Mouse (Mus musculus): ENCODE results near the gene Dip2a. TPM values are rescaled to one million over a fixed set of nuclear protein-coding genes. Genes with fewer than 3 reads are reported as not detected.

Dip2a gene
- polyA plus RNA-seq, 2 experiments: 8.3 to 32.2 TPM

DNA sequence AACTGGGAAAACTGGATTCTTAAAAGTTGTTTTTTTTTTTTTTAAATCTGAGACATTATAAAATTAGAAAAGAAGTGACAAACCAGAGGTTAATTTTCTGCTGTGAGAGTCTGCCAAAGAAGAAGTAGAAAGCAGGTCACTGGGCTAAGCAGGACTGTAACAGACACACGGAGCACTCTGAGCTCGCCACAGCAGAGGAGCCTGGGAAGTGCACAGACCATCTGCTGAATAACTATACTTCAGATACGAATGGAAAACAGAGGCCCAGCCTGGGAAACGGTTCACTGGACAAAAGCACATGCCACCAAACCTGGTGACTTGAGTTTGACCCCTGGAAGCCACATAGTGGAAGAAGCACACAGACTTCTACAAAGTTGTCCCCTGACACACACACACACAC, 10.7 kb downstream of the Dip2a start:
- WGBS: 56% methylated on average over 4 of the region's 4 CpGs
- H3K27me3 ChIP-seq (ENCODE audit: control insufficient read depth, insufficient read depth, low read length): no peaks in the 10 kb centered on the region

DNA sequence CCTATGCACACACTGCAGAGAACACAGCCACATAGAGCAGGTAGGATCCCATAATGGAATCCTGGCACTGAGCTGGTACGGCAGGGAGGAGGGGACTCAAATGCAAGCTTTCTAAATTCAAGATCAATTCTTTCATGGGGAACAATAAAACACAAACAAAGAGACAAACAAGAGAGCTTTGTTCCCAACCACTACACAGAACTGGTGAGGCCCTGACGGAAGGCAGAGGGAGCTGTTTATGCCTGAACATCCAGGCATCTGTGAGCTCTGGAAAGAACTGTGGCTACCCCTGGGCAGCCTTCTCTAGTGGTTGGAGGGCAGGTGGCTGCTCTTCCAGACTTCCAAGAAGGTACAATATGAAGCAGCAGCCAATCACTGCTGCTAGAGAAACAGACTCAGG, 13.1 kb downstream of the Dip2a start:
- Histone ChIP-seq H3K4me3 (replicated peaks; ENCODE audit: low read length) (no peak overlapping the region), H3K4me1 (ENCODE audit: control insufficient read depth, insufficient read depth, low read length) (no peaks in the 10 kb centered on the region), H3K4me2 (replicated peaks; ENCODE audit: low read depth, low read length, severe bottlenecking) (no peak overlapping the region), H3K9ac (ENCODE audit: low read depth, low read length, severe bottlenecking) (no peak overlapping the region), H3K9me3 (ENCODE audit: control insufficient read depth, low read length) (no peaks in the 10 kb centered on the region), H3K36me3 (ENCODE audit: control insufficient read depth, insufficient read depth, low read length) (no peaks in the 10 kb centered on the region), H3K27ac (replicated peaks; ENCODE audit: low read depth, low read length) (no peak overlapping the region), H3K27me3 (ENCODE audit: control insufficient read depth, insufficient read depth, low read length) (no peaks in the 10 kb centered on the region)
- no peak for DNase-seq (ENCODE audit: low spot score)
- no peak for TF ChIP-seq POLR2A (IDR thresholded peaks at IDR 0.05; ENCODE audit: borderline replicate concordance, extremely low read depth, insufficient read depth, insufficient read length)
- no peak for ATAC-seq (ENCODE audit: low FRiP score, low read depth)
- WGBS: 81% methylated on average over 2 of the region's 2 CpGs

More for the DNA sequence above, 10.7 kb downstream of the Dip2a start:
- no peak overlapping the region for H3K4me2 ChIP-seq (replicated peaks; ENCODE audit: low read depth, low read length, severe bottlenecking)
- H3K4me1 ChIP-seq (ENCODE audit: control insufficient read depth, insufficient read depth, low read length): no peaks in the 10 kb centered on the region
- no peak overlapping the region for H3K4me3 ChIP-seq (replicated peaks; ENCODE audit: low read length)
- DNase-seq (ENCODE audit: low spot score) (no peak), ATAC-seq (ENCODE audit: low FRiP score, low read depth) (no peak)
- no peaks in the 10 kb centered on the region for H3K9me3 ChIP-seq (ENCODE audit: control insufficient read depth, low read length)
- H3K27ac ChIP-seq (replicated peaks; ENCODE audit: low read depth, low read length): no peak overlapping the region
- H3K9ac ChIP-seq (ENCODE audit: low read depth, low read length, severe bottlenecking): no peak overlapping the region
- no peak for TF ChIP-seq POLR2A (IDR thresholded peaks at IDR 0.05; ENCODE audit: borderline replicate concordance, extremely low read depth, insufficient read depth, insufficient read length)
- H3K36me3 ChIP-seq (ENCODE audit: control insufficient read depth, insufficient read depth, low read length): no peaks in the 10 kb centered on the region

DNA sequence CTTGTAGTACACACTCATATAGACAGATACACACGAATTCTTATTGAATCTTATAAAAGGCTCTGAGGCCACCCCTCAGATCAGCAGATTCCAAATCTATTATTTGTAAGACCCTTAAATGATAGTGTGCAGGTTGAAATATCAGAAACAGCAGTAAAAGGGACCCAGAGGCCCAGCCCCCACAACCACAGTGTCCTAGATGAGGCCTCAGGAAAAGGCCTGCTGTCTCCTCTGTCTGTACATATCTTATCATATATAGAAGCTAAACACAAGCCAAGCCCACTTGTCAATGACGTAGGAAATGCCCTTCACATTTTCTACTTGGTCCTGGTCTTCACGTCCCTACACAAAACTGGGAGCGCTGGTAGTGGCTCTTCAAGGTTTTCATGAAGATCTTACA, 16.0 kb downstream of the Dip2a start:
- Histone ChIP-seq H3K4me1 (ENCODE audit: control insufficient read depth, insufficient read depth, low read length) (no peaks in the 10 kb centered on the region), H3K4me3 (replicated peaks; ENCODE audit: low read length) (no peak overlapping the region), H3K27ac (replicated peaks; ENCODE audit: low read depth, low read length) (no peak overlapping the region), H3K9me3 (ENCODE audit: control insufficient read depth, low read length) (no peaks in the 10 kb centered on the region), H3K9ac (ENCODE audit: low read depth, low read length, severe bottlenecking) (no peak overlapping the region), H3K4me2 (replicated peaks; ENCODE audit: low read depth, low read length, severe bottlenecking) (no peak overlapping the region), H3K27me3 (ENCODE audit: control insufficient read depth, insufficient read depth, low read length) (no peaks in the 10 kb centered on the region), H3K36me3 (ENCODE audit: control insufficient read depth, insufficient read depth, low read length) (0 out of 2 replicates have a peak, but pooled peaks cover 8% of the 10 kb centered on the region)
- 88% methylated on average over 4 of the region's 4 CpGs for whole genome bisulfite sequencing
- DNase-seq (ENCODE audit: low spot score): no peak
- no peak for ATAC-seq (ENCODE audit: low FRiP score, low read depth)
- TF ChIP-seq POLR2A (IDR thresholded peaks at IDR 0.05; ENCODE audit: borderline replicate concordance, extremely low read depth, insufficient read depth, insufficient read length): no peak

DNA sequence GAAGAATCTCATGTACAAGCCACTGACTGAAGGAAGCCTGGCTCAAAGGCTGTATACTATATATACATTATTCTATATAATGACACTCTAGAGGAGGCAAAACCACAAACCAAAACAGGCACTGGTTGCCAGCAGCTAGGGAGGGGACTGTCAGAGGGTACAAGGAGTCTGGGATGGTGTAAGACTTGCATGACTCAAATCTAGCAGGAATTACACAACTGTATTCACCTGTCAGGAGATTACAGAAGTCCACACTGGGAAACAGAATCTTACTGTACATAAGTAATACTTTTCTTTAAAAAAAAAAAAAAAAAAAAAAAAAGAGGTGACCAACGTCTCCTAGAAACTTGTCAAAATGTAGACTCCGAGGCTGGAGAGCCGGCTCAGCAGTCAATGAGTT, 16.5 kb downstream of the Dip2a start:
- Histone ChIP-seq H3K9me3 (ENCODE audit: control insufficient read depth, low read length) (no peaks in the 10 kb centered on the region), H3K4me3 (replicated peaks; ENCODE audit: low read length) (no peak overlapping the region), H3K9ac (ENCODE audit: low read depth, low read length, severe bottlenecking) (no peak overlapping the region), H3K27me3 (ENCODE audit: control insufficient read depth, insufficient read depth, low read length) (no peaks in the 10 kb centered on the region), H3K36me3 (ENCODE audit: control insufficient read depth, insufficient read depth, low read length) (peaks cover 8% of the 10 kb centered on the region; the same call in 1 of the 2 replicates), H3K4me2 (replicated peaks; ENCODE audit: low read depth, low read length, severe bottlenecking) (no peak overlapping the region), H3K4me1 (ENCODE audit: control insufficient read depth, insufficient read depth, low read length) (no peaks in the 10 kb centered on the region), H3K27ac (replicated peaks; ENCODE audit: low read depth, low read length) (no peak overlapping the region)
- ATAC-seq (ENCODE audit: low FRiP score, low read depth) (no peak), DNase-seq (ENCODE audit: low spot score) (no peak)
- WGBS: 76% methylated on average over 3 of the region's 3 CpGs
- no peak for TF ChIP-seq POLR2A (IDR thresholded peaks at IDR 0.05; ENCODE audit: borderline replicate concordance, extremely low read depth, insufficient read depth, insufficient read length)

DNA sequence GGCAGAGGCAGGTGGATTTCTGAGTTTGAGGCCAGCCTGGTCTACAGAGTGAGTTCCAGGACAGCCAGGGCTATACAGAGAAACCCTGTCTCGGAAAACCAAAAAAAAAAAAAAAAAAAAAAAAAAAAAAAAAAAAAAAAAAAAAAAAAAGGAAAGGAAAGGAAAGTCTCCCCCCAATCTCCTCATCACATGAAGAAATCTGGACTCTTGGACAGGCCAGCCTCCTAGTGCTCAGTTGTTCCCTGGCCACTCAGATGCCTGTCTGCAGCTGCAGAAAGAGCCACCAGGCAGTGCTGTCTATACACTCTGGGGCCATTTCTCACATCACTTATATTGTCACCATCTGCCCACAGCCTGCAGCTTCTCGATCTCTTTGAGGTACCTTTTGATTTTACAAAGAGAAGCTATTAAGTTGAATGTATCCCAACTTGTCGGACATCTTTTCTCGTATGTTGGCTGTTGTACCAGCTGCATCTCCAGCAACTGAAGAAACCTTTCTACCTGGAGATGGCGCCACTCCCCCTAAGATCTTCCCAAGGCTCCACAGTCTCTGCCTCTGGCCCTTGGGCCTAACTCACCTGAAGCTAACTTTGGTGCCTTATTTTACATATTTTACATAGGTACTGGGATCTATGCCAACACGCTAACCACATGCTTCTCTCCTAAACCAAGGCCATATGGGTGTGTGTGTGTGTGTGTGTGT, 18.6 kb downstream of the Dip2a start:
- no peak overlapping the region for H3K27ac ChIP-seq (replicated peaks; ENCODE audit: low read depth, low read length)
- H3K4me2 ChIP-seq (replicated peaks; ENCODE audit: low read depth, low read length, severe bottlenecking): no peak overlapping the region
- H3K36me3 ChIP-seq (ENCODE audit: control insufficient read depth, insufficient read depth, low read length): peaks cover 8% of the 10 kb centered on the region; the same call in 1 of the 2 replicates
- DNase-seq (ENCODE audit: low spot score): peak; percentile 38
- no peaks in the 10 kb centered on the region for H3K4me1 ChIP-seq (ENCODE audit: control insufficient read depth, insufficient read depth, low read length)
- no peak for TF ChIP-seq POLR2A (IDR thresholded peaks at IDR 0.05; ENCODE audit: borderline replicate concordance, extremely low read depth, insufficient read depth, insufficient read length)
- no peak overlapping the region for H3K4me3 ChIP-seq (replicated peaks; ENCODE audit: low read length)
- H3K9ac ChIP-seq (ENCODE audit: low read depth, low read length, severe bottlenecking): no peak overlapping the region
- H3K27me3 ChIP-seq (ENCODE audit: control insufficient read depth, insufficient read depth, low read length): no peaks in the 10 kb centered on the region
- ATAC-seq (ENCODE audit: low FRiP score, low read depth): no peak
- WGBS: 73% methylated on average over 6 of the region's 6 CpGs
- no peaks in the 10 kb centered on the region for H3K9me3 ChIP-seq (ENCODE audit: control insufficient read depth, low read length)

Data from limb, embryonic 14.5 days (tissue).